Mouse (Mus musculus): Measurements from ENCODE around the gene Piezo1. TPM values are rescaled to one million over a fixed set of nuclear protein-coding genes. Genes with fewer than 3 reads are reported as not detected.

The Piezo1 gene
- total RNA-seq, 4 experiments from 2014 or later: 5.6 to 6.7 (median 6.1) TPM

DNA sequence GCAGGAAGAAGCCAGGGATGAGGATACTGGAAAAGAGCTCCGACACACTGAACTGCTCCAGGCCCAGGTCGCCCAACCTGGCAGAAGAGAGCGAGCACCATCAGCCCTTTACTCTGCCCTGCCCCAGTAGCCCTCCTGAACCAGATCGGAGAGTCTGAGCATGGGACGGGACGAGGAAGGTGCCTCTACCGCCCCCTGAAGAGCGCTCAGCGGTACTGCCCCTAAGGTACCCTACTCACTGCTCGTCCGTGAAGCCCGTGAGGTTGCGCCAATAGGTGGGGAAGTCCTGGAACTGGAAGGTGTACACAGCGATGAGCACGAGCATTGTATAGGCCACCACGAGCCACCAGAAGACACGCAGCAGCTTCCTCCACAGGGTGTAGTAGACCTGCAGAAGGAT lies 53.2 kb downstream of the Piezo1 start:
- DNase-seq (ENCODE audit: low spot score in 2 of 2): no peak

GRCm38 (mm10) chr8:122497016-122497734 lies 54.0 kb downstream of the Piezo1 start:
- no peak for DNase-seq (ENCODE audit: low spot score in 2 of 2)

GRCm38 (mm10) chr8:122488387-122488786 lies 62.7 kb downstream of the Piezo1 start:
- DNase-seq (ENCODE audit: low spot score in 2 of 2): no peak

- DNase-seq (ENCODE audit: low spot score in 2 of 2): no peak
Measured at GRCm38 (mm10) chr8:122484831-122485230, 66.3 kb downstream of the Piezo1 start.

DNA sequence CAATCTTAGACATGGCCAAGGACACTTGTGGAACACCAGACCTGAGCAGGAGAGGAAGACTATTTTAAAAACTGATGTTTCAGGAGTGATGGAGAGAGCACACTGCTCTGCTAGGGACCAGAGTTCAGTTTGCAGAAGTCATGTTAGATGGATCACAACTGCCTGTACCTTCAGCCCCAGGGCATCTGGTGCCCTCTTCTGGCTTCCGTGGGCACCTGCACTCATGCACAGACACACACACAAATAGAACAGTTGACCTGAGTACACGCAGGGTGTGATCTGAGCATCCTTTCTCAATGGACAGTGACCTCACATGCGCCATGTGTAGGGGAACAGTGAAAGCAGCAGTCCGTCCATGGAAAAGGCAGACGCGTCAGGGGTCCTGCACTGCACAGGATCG lies 67.3 kb downstream of the Piezo1 start:
- DNase-seq (ENCODE audit: low spot score in 2 of 2): no peak

GRCm38 (mm10) chr8:122482448-122482847 lies 68.7 kb downstream of the Piezo1 start:
- no peak for DNase-seq (ENCODE audit: low spot score in 2 of 2)

DNA sequence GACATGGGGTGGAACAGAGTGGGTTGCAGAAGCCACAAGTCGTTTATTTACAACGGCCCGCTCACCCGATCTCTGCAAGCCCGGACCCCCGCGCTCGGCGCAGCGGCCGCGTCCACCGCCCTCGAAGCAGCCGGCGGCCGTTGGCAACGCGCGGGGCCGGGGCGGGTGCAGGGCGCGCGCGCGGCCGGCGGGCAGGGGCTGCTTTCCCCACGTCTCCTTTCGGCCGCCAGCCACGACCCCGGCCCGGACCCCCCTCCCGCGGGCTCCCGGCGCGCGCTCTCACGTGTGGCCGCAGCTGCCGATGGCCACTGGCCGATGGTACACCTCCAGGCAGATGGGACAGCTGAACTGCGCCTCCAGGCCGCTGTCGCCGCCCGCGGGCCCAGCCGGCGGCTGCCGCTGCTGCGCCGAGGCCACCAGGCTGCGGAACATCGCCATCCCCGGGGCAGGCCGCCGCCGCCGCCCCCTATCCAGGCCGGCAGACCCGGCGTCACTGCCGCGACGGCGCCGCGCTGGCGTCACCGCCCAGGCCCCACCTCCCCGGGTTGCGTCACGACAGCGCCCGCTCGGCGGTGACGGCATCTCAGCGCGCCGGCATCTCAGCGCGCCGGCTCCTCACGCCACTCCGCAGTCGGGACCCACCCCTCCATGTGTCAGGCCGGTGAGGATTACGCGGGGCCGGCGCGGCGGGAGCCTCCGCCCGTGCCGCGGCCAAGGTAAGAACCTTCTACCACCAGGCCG lies 75.4 kb downstream of the Piezo1 start, which contains the start of the genes Rnf166 and Ctu2:
Gene Rnf166 (minus strand): TSS at position 485 of the 741 bp plus-strand sequence.
Gene Ctu2 (plus strand): TSS at position 564 of the 741 bp plus-strand sequence.
- DNase-seq (ENCODE audit: low spot score in 2 of 2): peak; percentile 82 to 87

DNA sequence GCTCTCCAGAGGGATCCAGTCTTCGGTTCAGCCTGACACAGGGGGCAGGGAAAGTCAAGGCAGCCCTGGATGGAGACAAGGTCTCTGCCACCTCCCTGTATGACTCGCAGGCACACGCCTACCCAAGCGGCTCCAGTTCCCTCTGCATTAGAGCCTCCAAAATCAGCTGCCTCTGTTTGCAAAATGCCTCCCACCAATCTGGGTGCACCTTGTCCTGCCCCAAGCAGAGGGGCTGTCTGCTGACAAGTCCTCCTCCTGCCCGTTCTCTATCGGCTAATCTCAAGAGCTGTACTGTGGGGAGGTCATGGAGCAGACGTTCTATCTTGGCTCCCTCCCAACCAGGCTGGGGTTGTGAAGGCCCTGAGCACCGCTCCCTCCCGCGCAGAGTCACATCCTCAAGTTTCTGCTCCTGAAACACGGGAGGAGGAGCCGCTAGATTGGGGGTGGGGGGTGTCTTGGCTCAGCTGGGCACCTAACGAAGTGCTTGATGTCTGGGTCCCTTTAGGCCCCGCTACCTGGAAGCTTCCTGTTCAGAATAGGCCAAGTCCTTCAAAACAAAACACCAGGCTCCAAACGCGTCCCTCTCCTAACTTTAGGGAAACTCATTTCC lies 76.1 kb downstream of the Piezo1 start:
- DNase-seq (ENCODE audit: low spot score in 2 of 2): no peak

DNA sequence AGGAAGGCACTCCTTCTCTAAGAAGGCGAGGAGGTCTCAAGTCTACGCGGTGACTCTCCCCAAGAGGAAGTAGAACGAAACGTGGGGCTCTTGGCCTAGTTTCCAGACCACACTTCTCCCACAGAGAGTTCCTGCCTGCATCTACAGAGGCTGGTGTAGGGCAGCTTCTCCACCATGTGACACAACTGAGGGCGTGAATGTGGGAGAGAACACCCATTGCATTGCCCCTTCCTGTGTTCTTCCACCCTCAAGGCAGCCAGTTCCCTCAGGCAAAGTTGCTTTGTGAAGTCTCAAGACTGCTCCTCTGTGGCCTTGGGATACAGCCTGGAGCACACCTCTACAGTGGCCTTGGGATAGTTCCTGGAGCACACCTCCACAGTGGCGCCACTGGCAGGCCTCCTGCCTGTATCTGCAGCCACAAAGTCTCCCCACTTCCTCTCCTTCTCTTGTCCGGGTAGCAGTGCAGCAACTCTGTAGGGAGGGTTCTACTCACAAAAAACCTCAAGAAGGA lies 77.2 kb downstream of the Piezo1 start:
- no peak for DNase-seq (ENCODE audit: low spot score in 2 of 2)

DNA sequence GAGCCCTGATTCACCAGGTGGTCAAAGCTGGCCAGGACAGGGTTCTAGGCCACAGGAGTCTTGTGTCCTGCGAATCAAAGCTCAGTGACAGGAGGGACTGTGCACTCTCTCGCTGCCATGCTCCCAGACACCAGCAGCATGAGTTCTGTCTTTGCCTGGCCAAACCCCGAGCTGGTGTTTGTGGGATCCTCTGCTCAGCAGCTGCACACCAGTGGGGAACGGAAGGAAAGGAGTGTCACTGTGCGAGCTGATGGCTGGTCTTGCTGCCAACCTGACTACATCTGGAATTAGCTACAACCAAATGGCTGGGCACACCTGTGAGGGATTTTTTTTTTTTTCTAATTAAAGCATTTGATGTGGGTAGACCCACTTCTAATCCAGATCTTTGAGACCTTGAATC lies 80.4 kb downstream of the Piezo1 start:
- DNase-seq (ENCODE audit: low spot score in 2 of 2): no peak

- no peak for DNase-seq (ENCODE audit: low spot score in 2 of 2)
Measured at GRCm38 (mm10) chr8:122469965-122470364, 81.2 kb downstream of the Piezo1 start.

DNA sequence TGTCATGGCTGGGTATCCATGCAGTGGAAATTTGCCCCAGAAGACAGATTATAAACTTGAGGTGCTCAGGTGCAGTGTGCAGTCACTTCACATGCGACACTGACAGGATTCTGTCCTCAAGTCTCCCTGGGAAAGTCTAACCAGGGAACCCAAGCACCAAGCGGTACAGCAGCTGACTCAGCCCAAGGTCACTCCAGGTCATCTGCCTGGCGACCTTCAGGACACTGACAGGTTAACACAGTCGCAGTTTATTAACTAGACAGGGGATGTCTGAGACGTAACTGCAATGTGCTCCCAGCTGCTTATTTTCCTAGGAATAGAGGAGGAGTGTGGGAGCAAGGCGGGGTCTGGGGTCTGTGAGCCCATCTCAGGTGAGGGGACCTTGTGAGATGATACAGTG lies 81.7 kb downstream of the Piezo1 start:
- no peak for DNase-seq (ENCODE audit: low spot score in 2 of 2)

GRCm38 (mm10) chr8:122467816-122468215 lies 83.3 kb downstream of the Piezo1 start:
- no peak for DNase-seq (ENCODE audit: low spot score in 2 of 2)

- no peak for DNase-seq (ENCODE audit: low spot score in 2 of 2)
Measured at GRCm38 (mm10) chr8:122464985-122465384, 86.1 kb downstream of the Piezo1 start.

DNA sequence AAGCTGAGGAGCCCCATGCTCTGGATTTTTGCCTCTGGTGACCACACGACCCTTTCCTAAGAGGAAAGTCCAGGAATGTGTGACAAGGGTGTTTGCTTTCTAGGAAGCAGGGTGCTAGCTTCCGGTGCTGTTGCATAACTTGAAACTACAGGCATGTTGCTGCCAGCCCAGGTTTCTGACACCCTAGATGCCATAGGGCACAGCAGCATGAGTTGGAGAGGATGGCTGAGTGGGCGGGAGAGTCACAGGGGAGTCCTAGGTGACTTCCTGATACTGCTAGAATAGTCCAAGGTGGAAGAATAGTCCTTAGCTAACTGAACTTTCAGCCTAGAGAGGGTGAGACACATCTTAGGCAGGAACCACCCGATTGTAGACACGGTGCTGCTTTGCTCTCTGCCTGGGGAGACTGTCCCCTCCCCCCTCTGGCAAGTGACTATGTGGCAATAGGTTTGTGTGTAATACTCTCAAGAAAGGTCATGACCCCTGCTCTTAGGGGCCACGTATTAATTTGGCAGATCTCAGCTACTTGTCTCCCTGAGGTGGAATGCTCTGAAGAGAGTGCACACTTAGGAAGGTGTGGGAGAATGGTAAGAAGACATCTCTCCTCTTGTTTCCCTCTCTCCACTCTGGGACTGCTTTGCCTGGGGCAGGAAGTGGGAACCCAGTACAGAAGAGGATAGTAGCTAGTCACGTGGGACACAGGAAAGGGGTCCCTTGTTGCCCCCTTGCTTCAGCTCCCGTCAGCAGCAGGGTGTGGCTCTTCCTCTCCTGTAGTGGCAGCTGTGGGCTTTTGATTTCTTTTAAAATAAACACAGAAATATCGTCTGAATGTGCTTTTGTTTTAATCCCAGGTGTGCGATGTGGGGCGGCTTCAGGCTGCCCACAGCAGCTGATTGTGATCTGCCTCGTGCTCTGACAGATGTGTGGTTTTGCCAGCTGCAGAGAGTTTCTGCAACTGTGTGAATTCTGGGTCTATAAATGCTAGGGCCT lies 87.2 kb downstream of the Piezo1 start:
- DNase-seq (ENCODE audit: low spot score in 2 of 2): no peak

DNA sequence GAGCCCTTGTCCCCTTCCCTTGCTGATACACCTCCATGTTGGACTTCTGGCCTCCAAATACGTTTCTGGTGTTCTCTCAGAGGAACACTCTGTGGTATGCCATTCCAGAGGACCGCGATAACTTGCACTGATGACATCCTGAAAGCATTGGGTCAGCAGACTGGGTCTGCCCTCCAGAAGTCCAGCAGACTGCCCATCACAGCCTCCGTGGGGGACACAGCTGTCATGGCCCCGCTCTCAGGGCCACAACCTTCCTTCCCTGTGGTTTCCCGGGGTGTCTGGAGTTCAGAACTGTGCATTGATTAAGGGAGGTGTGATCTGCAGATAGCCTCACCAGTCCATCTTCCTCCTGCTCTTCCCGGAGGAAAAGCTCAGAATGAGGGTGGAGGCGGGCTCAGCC lies 88.6 kb downstream of the Piezo1 start:
- DNase-seq (ENCODE audit: low spot score in 2 of 2): no peak

DNA sequence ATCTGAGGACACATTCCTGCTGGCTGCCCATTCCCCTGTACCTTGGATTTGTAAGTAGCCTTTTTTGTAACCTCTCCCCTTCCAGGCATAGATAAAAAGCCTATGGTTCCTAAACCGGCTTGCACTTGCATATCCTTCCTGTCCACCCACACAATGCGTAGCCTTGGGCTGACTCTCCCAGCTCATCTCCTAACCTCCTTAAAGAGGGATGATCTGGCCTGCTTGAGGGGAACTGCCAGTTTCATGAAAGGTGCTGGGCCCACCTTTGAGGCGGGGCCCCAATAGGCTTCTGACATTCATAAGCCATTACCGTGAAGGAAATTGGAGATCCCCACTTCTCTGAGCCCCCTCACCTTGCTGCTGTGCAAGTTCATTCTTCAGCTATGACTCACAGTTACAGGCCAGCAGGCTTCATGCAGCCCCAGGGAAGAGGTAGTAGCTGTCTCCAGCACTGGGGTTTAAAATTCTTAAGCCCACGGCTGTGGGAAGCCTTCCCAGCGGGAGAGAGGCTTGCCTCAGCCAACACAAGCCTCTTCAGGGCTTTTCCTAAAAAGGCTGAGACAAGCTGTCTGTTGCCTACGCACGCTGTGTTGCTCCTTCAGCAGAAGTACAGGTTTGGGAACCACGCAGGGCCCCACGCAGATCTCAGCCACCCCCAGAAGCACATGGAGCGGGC lies 89.5 kb downstream of the Piezo1 start:
- DNase-seq (ENCODE audit: low spot score in 2 of 2): peak; percentile 49 to 91

DNA sequence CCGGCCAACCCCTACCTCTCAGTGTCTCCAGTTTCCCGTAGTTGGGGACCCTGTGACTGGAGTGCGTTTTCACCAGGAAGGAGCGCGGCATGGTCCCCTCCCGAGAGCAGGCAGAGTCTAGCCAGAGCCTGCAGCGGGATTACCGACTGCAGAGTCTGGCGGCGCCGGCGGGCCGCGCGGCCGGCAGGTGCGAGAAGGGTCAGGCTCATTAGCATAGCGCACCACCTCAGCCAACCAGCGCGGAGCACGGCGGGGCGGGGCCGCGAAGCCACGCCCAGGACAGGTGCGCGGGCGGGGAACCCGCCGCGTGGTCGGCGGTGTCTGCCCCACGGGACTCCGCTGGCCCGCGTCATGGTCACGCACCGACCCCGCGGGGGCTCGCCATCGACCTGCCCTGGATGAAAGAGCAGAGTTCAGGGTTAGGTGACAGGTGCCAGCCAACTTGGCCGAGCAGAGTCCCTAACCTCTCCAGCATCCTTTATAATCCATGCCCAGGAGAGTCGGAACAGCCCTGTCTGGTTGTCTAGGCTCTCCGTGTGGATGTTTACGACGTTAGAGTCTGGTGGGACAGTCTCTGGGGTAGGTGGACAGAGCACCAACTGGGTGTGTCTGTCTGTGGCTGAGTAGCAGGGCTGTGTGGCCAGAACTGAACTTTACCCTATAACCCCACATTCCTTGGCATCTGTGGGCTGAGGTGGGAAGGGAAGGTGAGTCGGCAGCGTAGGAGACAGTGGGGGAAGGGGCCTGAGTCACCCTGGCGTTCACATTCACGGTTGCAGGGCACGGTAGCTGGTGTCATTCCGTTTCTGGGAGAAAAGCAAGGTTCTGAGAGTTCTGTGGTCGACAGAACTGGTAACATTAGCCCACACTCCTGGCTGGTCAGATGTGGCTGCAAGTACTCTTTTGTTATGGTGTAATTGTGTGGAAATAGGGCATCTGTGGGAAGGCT lies 90.3 kb downstream of the Piezo1 start, which contains the start of gene Snai3:
Gene Snai3 (minus strand): TSS at position 210 of the 949 bp plus-strand sequence.
- DNase-seq (ENCODE audit: low spot score in 2 of 2): no peak

DNA sequence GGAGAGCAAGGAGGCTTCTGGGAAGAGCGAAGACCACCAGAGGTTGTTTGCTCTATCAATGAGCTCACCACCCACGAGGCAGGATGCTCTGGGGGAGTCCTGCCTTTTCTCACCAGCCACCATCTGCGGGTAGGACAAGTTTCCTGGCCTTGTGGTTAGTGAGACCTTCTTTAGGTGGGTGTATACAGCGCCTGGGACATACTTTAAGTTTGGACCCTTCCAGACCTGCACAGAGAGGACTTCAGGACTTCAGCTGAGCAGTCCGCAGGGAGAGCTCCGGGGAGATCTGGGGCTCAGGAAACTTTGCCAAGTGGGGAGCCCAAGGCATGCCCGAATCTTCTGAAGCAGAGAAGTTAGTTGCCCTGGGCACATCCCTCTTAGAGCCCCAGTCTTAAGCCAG lies 91.1 kb downstream of the Piezo1 start:
- DNase-seq (ENCODE audit: low spot score in 2 of 2): no peak
